Mouse (Mus musculus) thymus, postnatal 14 days (tissue): ENCODE data around the gene Cstf1.
A peak's percentile ranks its signal among the peaks of the same experiment; 100 is the strongest.

Experiments
- DNase-seq: peaks from one replicate; pipeline ENCODE4 v3.0.0; 2021

The Cstf1 gene

DNA sequence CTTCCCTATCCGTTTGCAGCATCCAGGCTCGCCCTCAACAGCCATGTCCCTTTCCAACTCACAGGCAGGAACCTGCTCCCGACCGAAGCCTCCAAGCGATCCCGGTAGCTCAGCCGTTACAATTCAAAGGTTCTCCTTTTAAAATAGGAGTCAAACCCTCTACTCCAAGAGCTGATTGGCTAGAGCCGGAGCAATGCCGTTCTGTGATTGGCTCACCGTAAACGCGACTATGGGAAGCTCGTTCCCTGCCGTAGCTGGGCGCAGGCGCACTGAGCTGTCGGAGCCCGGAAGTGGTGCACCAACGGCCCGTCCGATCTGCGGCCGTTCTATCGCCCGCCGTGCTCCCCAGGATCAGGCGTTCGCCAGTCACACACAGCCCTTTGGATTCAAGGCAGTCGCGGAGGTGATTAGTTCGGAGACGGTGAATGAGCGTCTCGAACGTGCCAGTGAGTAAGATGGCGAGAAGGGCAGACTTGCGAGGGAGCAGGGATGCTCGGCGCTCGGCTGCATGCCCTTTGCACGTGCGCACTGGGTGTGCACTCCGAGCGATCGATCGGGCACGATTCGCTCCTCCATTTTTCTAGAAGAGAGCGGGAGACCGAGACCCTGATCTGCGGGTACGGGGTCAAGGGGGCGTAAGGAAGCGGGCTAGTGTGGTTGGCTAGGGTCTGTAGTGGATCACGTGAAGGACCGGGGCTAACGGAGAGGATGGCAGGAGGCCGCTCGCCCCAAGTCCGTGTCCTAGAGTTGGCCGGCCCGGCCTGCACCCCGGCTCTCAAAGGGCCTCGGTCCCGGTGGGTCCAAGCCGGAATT is at the start of gene Cstf1, which contains the start of gene Aurka:
TSS of gene Cstf1 (plus strand) at position 271 of the 813 bp plus-strand sequence.
TSS of gene Aurka (minus strand) at position 125 of the 813 bp plus-strand sequence.
- DNase-seq: peak; percentile 94

DNA sequence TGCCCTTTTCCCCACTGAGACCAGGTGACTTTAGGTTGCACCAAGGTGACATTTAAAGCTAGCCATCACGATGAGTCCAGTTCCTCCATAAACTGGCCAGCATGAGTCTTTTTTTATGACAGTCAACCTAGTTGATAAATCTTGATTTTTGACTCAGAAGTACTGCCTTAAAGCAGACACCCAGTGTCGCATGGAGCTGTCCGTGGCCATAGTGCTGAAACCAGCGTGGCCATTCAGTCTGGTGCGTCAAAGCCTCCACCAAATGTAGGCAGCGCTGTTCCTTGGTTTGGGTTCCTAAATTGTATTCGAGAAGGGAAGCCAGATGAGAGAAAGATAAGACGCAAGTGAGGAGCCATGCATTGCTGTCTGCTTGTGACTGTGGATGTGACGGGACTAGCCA is 49.6 kb upstream of the Cstf1 start:
- peak; percentile 52 for DNase-seq

DNA sequence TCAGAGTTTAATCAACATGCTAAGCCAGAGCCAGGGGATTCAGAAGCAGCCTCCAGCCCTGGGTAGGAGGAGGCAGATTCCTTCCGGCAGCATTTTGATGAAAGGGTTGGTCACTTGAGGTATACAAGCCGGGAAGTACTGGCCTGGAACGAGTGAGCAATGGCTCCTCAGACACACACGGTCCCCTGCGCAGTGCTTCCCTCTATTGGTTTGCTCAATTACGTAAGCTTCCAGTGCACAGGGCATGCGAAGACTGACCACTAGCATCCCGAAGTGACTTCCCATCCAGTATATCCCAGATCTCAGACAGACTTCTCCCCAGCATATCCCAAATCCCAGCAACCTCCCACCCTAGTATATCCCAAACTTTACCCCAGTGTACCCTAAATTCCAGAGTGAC is 42.2 kb upstream of the Cstf1 start:
- DNase-seq: no peak

DNA sequence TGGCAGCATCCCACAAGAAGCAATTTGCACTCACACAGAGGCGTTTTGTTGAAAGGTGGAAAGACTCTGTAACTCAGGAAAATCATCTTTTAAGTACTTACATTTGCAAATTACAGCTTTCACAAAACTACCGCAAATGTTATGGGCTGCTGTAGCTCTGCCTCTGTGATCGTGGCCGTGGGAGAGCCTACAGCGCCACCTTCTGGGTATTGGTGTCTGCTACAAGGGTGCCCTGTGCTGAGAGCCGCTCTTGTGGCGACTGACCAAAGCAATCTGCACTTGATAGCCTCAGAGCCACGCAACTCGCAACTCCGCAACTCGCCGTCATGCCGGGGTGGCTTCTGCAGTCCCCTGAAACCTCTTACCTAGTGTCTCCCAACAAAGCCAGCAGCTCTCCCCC is 41.3 kb upstream of the Cstf1 start:
- no peak for DNase-seq

DNA sequence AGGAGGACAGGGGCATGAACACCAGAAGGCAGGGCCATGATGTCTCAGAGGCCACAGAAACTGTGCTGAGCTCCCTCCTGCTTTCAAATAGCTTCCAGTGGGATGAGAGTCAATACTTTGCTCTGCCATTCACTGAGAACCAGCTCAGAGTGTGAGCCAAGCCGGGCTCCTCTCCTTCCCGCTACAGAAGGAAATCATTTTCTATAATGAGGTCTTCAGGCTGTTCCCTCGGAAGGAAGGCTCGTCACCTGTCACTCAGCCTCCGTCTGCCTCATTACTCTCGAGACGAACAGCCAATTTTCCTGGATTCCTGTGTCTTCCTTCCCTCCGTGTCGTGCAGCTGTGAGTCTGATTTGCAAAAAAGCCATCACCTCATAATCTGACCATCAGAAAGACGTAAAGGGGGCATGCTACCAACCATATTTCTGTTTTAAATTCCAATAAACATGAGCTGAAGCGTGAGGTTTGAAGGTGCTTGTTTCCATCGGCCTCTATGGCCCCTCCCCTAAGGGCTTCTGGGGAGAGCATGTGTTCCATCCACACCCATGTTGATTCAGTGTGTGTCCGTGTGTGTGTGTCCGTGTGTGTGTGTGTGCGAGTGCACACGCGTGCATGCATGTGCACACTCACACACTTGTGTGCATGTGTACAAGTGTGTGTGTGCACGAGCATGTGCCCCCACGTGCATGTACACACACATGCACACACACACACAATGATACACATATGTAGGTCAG is 32.1 kb upstream of the Cstf1 start:
- no peak for DNase-seq

DNA sequence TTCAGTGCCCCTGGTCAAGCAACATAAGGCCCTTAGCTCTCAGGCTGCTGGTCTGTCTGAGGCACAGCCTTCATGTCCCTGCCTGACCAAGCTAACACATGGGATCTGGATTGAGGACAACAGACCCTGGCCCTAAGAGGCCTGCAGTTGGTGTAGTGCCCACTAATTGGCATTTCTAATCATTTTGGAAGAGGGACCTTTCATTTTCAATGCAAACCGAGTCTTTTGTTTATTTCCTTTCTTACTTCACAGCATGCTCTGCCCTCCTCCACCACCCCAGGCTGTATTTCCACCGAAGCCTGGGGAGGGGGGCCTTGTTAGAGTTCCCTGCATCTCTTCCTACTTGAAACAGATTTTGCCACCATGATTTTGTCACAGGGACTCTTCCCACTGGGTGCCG is 29.5 kb upstream of the Cstf1 start:
- no peak for DNase-seq

DNA sequence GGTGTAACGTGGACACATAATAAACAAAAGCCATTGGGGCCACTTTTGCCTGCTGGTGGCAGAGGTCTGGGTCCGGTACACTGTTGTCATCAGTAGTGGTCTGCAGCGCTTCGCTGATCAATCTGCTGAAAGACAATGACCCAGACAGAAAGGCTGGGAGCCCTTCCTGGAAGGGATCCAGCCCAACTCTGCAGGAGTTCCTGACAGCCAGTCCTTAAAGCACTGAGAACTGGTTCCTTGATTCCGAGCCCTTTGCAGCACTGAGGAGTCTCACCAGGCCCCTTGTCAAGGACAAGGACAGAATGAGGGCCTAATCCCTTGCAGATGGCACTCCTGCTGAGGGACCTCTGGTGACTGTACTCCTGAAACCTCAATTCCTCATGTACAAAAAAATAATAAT is 28.9 kb upstream of the Cstf1 start:
- DNase-seq: no peak

DNA sequence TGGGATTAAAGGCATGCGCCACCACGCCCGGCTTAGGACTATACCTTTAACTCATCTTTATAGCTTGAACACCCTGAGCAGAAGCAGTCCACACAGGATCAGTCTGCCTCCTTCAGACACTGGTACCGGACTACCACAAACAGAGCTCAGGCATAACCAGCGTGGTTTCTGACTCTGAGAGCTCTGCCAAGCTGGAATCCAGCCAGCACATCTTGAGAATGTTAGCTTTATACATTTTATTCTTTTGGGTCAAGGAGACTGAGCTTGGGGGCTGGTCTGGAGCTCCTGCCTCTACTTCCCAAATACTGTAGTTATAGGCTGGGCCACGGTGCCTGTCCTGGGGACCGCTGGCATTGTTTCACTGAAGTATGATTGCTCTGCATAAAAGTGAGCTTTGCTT is 26.7 kb upstream of the Cstf1 start:
- no peak for DNase-seq

DNA sequence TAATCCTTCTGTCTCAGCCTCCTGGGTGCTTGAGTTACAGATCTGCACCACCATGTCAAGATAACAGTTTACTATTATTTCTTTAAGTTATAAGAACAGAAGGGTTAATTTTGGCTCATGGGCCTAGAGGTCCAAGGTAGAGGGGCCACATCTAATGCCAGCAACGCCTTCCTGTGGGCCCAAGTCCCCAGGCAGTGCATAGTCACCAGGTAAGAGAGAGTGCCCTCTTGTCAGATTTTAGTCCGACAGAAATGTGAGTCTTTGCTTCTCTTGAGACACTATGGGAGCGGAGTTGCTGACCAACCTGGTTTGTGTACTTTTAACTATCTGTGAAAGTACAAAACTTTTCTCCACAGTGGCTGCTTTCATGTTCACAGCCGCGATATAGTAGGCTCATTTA is 25.8 kb upstream of the Cstf1 start:
- DNase-seq: no peak

DNA sequence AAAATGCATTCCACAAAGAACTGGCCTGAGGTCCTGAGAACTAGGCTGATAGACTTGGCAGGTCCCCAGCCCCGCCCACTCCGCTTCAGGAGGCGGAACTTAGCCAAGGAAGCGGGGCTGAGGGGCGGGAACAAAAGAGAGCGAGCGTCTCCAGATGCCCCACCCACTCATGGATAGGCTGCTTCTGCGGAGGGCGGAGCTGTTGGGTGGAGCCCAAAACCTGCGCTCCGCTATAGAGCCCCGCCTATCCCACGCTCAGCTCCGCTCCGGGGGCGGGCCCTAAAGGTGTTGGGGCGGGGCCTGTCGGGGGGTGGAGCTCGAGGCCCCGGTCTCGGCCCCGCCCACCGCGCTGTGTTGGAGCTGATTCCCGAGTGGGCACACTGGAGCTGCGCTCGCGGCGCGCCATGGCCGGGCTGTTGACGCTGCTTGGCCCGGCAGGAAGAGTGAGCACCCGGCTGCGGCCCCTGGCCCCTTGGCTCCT is 25.2 kb upstream of the Cstf1 start, which contains the start of gene Fam210b:
TSS of gene Fam210b (plus strand) at position 308 of the 481 bp plus-strand sequence.
- peak; percentile 95 for DNase-seq

DNA sequence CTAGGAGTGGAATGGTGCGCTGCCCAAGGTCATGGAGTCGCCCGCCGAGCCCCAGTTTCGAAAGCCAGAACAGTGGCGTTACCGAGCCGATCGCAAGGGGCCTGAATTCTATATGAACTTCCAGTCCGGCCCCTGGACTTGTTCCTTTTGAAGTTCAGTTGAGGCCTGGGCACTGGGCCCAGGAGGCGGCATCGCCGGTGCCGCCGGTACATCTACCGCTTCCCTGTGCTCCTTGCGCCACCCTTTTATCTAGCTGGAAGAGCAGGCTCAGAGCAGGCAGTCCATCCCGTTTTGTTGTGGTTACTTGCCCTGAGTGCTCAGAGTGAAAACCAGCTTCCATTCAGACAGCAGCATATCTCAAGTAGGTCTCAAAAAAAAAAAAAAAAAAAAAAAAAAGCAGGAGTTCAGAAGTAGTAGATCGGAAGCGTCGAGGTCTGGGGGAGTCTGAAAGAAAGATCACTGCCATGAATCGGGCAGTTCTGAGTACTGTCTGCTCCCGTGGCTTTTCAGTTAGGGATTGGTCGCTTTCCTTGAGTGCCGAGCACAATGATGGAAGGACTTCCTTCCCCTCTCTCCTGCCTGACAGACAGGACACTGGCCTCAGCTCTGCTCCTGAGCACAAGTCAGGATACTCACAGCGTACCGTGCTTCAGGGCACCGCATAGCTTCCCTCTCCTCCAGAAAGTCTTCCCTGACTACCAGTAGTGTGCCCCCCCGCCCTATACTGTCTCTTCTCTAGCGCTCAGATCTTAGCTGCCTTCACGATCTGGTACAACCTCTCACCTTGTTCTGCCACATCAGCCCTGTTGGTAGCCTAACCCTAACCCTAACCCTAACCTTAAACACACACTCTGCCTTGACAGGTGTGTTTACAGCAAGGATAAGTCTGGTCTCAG is 24.2 kb upstream of the Cstf1 start:
- peak; percentile 14 for DNase-seq

DNA sequence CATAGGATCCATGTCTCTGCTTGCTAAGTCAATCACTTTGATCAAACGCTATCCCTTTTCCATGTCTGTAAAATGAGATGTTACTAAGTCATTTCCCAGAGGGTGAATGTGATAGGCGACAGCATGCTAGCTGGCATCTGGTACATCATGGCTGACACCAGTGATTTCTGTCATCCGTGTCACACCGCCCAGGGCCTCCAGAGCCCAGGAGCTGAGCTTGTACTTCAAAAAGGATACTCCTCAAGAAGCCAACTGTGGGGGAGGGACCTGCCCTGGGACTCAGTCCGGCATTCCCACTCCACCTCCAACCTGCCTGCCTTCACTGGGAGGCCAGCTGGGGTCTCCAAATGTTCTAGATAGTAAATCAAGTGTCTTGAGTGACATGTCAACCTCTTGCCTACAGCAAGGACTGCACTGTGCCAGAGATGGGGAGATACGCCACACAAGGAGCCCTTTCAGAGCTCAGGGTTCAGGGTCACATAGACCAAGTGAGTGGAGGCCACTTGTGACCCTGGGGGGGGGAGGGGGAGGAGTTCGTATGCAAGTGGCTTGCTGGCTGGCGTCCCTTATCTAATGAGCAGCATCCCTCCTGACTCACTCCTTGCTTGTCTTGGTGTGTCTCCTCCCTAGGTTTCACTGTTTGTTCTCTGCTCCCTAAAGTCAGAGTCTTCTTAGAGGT is 23.4 kb upstream of the Cstf1 start:
- no peak for DNase-seq

DNA sequence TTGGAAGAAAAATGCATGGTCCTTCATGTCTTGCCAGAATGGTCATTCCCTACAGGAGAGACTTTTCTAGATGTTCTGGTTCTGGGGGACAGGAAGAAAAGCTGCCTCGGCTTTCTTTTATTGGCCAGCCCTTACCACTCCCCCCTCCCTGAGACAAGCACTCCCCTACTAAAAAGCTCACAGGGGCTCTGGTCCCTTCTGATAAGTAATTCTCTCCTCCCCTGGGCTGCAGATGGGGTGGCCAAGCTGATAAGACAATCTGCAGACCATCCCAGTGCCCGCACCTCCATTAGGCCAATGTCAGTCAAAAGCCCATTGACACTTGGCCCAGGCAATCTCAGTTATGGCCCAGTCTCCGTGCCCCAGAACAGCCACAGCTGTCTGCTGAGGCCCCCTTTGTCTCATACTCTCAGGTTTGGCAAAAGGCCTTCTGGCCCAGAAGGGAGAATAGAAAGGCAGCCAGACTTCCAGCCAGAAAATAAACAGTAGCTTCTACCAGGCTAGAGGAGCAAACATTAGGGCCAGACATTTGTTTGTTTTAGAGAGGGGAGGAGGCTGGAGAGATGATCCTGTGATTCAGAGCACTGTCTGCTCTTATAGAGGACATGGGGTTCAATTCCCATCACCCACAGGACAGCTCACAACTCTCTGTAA is 22.1 kb upstream of the Cstf1 start:
- no peak for DNase-seq

DNA sequence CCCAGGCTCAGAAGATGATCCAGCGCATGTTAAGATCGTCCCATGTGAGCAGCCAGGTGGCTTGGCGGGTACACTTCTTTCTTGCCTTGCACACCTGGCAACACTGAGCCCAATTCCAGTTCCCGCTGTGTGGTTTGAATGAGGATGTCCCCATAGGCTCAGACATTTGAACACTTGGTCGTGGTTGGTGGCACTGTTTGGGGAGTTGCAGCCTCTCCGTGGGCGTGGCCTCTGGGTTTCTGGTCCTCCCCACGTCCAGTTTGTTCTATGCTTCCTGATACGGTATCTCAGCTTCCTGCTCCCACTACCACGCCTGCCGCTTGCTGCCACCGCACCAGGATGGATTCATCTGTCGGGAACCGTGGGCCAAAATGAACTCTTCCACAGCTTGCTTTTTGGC is 20.7 kb upstream of the Cstf1 start:
- no peak for DNase-seq

DNA sequence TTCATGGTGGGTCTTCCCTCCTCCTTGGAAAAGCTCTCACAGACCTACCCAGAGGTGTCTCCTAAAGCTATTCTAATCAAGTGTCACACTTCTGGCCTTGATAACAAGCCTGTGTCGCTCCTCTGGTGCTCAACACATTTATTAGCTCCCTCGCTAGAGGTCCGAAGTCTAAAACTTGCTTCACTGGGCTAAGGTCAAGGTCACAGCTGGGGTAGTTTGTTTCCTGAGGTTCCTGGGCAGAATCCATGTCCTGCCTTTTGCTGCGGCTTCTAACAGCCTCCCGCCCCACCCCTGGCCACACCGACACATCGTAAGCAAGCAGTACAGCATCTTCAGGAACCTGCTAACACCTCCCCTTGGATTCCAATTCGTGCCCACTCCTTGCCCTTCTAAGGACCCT is 19.7 kb upstream of the Cstf1 start:
- no peak for DNase-seq

DNA sequence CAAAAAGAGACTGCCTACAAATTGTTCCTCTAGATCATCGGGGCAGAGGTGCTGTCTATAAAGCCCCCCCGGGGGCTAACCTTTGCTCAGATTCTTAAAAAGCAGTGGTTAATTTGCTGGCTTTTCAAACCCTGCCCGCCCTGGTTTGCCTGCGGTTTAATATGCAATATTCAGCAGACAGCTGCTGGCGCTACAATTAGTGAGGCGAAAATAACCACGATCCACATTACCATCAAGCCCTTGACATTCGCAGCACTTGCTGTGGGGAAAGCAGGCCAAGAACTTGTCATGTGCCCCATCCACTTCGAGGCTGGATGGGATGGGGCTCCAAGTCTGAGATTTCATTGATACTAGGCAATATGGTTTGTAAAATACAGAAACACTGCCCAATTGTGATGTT is 17.3 kb upstream of the Cstf1 start:
- no peak for DNase-seq

DNA sequence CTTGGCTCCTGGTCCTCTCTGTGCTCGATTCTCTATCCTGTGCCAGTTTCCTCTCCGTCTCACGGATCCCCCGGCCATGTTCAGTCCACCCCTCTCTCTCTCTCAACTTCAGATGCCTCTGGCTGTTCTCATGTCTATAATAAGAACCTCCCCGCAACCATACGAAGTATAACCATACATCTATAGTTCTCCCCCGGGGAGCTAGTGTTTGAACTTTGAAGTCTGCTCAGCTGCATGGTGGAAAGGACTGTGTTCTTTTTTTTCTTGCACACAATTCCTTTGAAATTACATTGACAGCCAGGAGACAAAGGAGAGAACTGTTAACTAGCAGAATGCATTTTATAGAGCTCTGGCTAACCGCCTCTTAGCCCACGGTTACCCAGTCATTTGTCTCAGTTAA is 15.7 kb upstream of the Cstf1 start:
- no peak for DNase-seq

DNA sequence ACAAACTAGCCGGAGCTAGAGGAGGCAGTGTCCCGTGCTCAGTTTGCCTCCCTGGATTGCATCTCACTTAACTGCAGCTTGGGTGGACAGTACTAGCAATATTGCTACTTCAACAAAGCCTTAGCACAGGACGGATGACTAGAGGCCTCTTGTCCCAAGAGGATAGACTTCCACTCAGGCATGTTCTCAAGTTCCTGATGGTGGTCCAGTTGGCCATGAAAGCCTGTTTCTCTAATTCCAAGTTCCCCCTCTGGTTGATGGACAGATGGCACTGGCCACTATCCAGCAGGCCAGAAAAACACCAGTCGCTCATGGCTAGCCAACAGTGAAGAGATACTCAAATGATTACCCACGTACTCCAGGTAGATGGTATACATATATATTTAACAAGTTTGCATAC is 14.6 kb upstream of the Cstf1 start:
- no peak for DNase-seq

DNA sequence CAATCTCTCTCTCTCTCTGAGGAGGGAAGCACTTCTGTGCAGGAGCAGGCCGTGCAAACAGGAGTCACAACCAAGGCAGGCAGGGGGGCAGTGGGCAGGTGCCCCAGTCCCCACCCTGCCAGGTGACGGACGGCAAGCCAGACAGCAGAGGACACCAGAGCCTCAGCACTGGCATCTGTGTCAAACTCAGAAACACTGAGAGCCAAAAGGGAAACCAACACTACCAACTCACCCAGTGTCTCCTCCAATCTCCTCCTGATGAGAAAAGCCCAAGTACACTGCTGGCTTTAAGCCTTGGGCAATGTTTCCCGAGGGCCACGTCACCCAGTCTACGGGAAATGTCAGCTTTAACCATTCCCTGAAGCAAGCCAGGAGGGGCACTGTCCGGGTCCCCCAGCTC is 7.3 kb upstream of the Cstf1 start:
- no peak for DNase-seq

DNA sequence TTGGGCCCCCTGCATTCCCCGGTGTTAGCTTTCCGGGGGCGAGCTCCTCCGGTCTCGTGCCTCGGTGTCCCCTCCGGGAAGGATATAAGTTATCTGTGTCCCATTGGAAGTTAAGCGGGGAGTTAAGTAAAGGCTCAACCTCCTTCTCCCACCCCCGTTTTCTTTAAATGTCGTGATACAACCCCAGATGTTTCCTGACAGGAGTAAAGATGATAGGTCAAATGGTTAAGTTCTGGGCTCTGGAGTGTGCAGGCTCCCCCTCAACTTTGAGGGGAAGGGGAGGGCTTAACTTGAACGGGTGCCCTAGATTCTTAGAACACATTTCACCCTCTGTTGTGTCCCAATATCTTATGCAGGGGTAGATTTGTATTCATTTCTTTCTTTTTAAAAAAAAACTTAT is 777 bp downstream of the Cstf1 start:
- DNase-seq: no peak

DNA sequence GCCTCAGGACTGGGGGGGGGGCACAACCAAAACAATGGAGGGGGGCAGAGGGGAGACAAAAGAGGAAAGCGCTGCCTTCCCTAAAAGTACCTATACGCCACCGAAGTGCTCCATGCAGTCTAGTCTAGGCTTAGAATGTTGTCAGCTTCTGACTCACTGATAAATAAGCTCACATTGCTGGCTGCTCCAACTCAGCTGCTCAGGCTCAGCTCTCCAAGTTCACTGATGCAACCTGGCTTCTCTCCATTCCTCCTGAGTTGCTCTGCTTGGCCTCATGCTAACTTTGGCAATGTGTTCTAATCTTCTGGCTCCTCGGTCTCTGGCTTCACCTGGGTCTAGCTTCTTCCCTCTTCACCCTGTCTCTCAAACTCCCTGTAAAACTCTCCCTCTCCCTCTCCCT is 6.1 kb downstream of the Cstf1 start:
- no peak for DNase-seq

DNA sequence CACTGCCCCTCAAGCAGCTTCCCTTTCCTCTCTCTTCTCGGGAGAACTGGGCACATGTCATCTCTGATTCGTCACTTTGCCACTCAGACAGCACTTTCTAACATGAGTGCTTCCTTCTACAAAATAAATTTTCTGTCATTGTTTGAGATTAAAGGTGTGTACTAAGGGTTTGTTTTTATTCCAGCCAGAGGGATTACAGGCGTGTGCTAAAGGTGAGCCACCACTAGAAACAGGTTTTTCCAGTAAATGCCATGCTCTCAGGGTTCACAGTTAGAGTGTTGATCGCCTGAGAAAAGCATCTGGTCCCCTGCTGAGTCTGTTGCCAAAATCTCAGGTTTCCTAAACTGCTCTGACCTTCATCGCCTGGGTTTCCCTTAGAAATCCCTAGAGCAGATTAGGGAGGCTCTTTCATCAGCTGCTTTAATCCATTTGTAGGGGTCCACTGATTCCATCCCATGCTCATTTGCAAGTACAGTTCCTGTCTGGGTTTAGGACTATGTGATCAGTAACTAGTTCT is 6.6 kb downstream of the Cstf1 start:
- DNase-seq: no peak
